Mouse (Mus musculus): ENCODE results near the gene Vmn2r2.

Vmn2r2 gene

DNA sequence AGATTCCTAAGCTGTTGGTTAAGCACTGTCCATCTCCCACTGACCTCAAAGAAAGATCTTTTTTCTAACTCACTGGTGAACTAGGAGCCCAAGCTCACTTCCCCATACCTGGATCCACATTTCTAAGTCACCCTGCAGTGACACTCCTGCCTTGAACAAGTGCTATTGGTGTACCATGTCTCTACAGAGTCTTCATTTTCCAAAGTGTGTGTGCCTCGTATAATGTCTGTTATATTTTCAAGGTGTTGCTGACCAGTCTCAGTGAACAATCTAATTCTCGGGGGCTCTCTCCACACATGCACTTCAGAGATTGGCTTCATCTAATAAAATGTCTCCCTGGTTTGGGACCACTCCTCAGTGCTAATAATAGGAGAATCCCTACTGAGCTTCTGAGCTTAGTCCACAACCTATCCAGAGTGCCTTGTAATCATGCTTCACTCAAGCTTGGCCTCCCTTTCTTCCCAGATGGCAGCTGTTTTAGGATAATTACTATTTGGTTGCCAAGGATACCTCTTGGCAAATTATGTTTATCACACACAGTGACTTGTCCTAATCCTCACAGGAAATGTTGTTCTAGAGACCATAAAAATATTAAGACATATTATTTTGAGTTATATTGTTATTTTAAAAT, at the start of gene Vmn2r2:
Gene Vmn2r2, minus strand, starts transcription at position 51 of the 631 bp plus-strand sequence.
- in situ Hi-C loops (cut with MboI; ENCODE audit: low sequenced_read_pairs): no loop called here

GRCm38 (mm10) chr3:64113352-64114046, 28.2 kb downstream of the Vmn2r2 start:
- in situ Hi-C loops (cut with MboI; ENCODE audit: low sequenced_read_pairs): no loop called here

GRCm38 (mm10) chr3:64112707-64113106, 29.0 kb downstream of the Vmn2r2 start:
- in situ Hi-C loops (cut with MboI; ENCODE audit: low sequenced_read_pairs): no loop called here

DNA sequence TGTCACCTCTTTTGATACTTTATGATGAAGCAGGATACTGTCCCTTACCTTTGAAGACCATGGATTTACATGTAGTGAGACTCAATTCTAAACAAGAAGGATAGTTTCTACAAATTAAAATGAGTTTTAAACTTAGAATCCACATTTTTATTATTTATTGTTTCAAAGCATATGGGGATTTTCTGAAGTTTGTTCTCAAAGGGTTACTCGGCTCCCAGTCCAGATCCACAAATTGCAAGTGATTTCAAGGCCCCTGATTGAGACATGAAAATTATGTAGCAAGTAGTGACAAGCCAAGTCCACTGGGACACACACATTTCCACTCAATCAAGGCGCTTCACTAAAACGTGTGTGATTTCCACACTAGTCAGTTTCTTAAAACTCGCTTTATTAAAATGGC, 60.5 kb downstream of the Vmn2r2 start, which contains the start of gene Vmn2r1:
Gene Vmn2r1, plus strand, starts transcription at position 301 of the 400 bp plus-strand sequence.
- in situ Hi-C loops (cut with MboI; ENCODE audit: low sequenced_read_pairs): no loop called here
